Mouse (Mus musculus) ES-E14 (cell line): Measurements from ENCODE around the gene Col4a3.

Experiments
- CHD2 ChIP-seq: IDR thresholded peaks from 2 replicates; pipeline ENCODE4 v1.6.1; 2014; ENCODE audit warnings: mild to moderate bottlenecking, low read depth, low read length, inconsistent platforms
- MAFK ChIP-seq: IDR thresholded peaks from 2 replicates; pipeline ENCODE4 v1.6.1; 2014; ENCODE audit warnings: mild to moderate bottlenecking, low read depth, low read length, inconsistent platforms; ENCODE audit not compliant: insufficient read depth
- ZC3H11A ChIP-seq: IDR thresholded peaks from 2 replicates; pipeline ENCODE4 v1.6.1; 2012; ENCODE audit warnings: low read depth, mild to moderate bottlenecking, inconsistent platforms, low read length, borderline replicate concordance

DNA sequence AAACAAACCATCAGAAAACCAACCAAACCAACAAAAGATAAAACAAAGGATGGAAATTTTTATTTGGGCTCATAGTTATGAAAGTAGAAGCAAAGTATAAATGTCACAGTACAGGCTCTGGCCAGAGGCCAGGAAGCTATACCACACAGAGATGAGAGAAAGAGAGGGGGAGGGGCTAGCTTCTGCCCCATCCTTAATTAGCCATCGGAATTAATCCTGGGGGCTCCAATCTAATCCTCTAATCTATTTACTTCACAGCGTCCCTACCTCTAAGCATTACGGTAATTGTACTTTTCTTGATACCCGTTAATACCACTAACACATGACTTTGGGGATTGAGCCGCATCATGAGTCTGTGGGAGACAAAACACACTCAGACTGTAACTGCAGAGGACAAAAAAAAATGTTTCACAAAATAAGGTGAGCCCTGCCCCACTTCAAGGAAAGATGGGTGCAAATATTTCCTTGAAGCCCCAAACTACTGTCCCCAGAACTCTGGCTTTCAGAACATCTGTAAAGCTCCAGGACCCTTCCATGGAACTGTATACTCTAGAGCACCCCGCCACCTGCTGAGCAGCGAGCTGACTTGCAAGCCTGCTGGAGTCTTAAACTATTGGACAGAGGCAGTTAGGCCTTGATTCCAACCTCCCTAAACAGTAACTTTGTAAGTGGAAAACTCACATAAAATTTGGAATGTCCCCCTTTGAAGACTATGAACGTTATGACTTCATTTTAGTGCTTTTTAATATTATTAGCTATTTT lies 41.3 kb upstream of the Col4a3 start:
- TF ChIP-seq MAFK: no peak
- no peak for TF ChIP-seq ZC3H11A
- no peak for TF ChIP-seq CHD2
